Mouse (Mus musculus) fibroblast of lung, adult 2 months (primary cell): Measurements from ENCODE around the gene Arhgap9.
"Not testable (repeated sequence)": the region's sequence is repeated elsewhere in the genome, so short reads cannot be mapped to it uniquely, and the experiment has no call there.

Experiments
- DNase-seq: peaks from one replicate; pipeline ENCODE4 v3.0.0-alpha.2; 2011; ENCODE audit warnings: low read depth

Gene Arhgap9

GRCm38 (mm10) chr10:127291881-127292638 is 29.7 kb upstream of the Arhgap9 start:
- no peak for DNase-seq

GRCm38 (mm10) chr10:127292987-127293538 is 28.7 kb upstream of the Arhgap9 start:
- DNase-seq: no peak

GRCm38 (mm10) chr10:127293590-127294113 is 28.1 kb upstream of the Arhgap9 start:
- DNase-seq: no peak

GRCm38 (mm10) chr10:127294895-127295510 is 26.8 kb upstream of the Arhgap9 start:
- DNase-seq: no peak

- DNase-seq: no peak
These were observed 25.6 kb upstream of the Arhgap9 start for GRCm38 (mm10) chr10:127295986-127296794.

- no peak for DNase-seq
These were observed 24.5 kb upstream of the Arhgap9 start for GRCm38 (mm10) chr10:127297015-127297871.

GRCm38 (mm10) chr10:127300361-127300760 is 21.4 kb upstream of the Arhgap9 start:
- DNase-seq: no peak

- no peak for DNase-seq
These were observed 18.6 kb upstream of the Arhgap9 start for GRCm38 (mm10) chr10:127303136-127303535.

- DNase-seq: not testable (repeated sequence)
These were observed 12.6 kb upstream of the Arhgap9 start for GRCm38 (mm10) chr10:127309167-127309566.

- DNase-seq: peak; percentile 29
These were observed 11.0 kb upstream of the Arhgap9 start for GRCm38 (mm10) chr10:127310523-127311475.

- peak; percentile 91 for DNase-seq
These were observed 10.0 kb upstream of the Arhgap9 start, which contains the start of gene Mars for GRCm38 (mm10) chr10:127311476-127312355. Gene Mars (minus strand): TSS chr10:127311786.

- DNase-seq: peak; percentile 66
These were observed 9.4 kb upstream of the Arhgap9 start for GRCm38 (mm10) chr10:127312356-127312676.

- DNase-seq: no peak
These were observed 8.9 kb upstream of the Arhgap9 start for GRCm38 (mm10) chr10:127312858-127313257.

- DNase-seq: not testable (repeated sequence)
These were observed 8.2 kb upstream of the Arhgap9 start for GRCm38 (mm10) chr10:127313516-127313915.

GRCm38 (mm10) chr10:127314950-127315349 is 6.8 kb upstream of the Arhgap9 start:
- DNase-seq: not testable (repeated sequence)

GRCm38 (mm10) chr10:127317277-127317676 is 4.5 kb upstream of the Arhgap9 start:
- no peak for DNase-seq

GRCm38 (mm10) chr10:127318009-127318408 is 3.8 kb upstream of the Arhgap9 start:
- DNase-seq: no peak

GRCm38 (mm10) chr10:127319969-127320368 is 1.8 kb upstream of the Arhgap9 start:
- no peak for DNase-seq

- DNase-seq: no peak
These were observed 414 bp downstream of the Arhgap9 start for GRCm38 (mm10) chr10:127322178-127322577.
